Mouse (Mus musculus): ENCODE data around the gene Ubr3. TPM values are rescaled to one million over a fixed set of nuclear protein-coding genes. Genes with fewer than 3 reads are reported as not detected.

Ubr3 gene
- total and polyA plus RNA-seq, 3 experiments = 12.7 to 78.9 (median 40.5) TPM

DNA sequence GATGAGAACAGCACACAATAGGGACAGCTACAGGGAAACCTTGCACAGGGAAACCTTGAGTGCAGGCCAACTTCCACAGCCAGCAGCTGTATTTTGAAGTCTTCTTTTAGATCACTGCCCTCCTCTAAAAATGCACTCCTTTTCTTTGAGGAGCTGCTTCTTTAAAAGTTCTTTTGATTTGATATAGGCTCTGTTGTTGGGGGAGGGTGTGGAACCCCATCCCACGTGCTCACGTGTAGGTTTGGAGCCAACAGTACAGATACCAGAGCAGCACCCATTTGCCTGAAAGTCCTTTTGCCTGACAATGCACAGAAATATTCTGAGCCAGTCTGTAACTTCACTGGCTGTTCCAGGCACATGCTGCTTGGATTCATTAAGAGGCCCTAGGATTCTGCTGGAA, 134.4 kb downstream of the Ubr3 start:
- no peak for DNase-seq (ENCODE audit: low spot score)
- Histone ChIP-seq H3K4me3 (ENCODE audit: low read depth, low read length) (no peak overlapping the region), H3K9me3 (replicated peaks) (no peaks in the 10 kb centered on the region), H3K27me3 (ENCODE audit: insufficient read depth, low read length) (peaks cover 9% of the 10 kb centered on the region), H3K36me3 (replicated peaks) (no peaks in the 10 kb centered on the region), H3K4me1 (ENCODE audit: insufficient read depth, low read depth, low read length) (no peaks in the 10 kb centered on the region)
- no peak for TF ChIP-seq CTCF (IDR thresholded peaks at IDR 0.05; ENCODE audit: low read depth, low read length)
- TF ChIP-seq GATA2 (IDR thresholded peaks at IDR 0.05; ENCODE audit: borderline replicate concordance, low read depth, low read length) = no peak
- no peak for TF ChIP-seq GATA1 (IDR thresholded peaks at IDR 0.05; ENCODE audit: borderline replicate concordance, low read length)
- TF ChIP-seq POLR2AphosphoS5 (IDR thresholded peaks at IDR 0.05; ENCODE audit: insufficient replicate concordance, low read depth, low read length) = no peak
- TF ChIP-seq TAL1 (conservative IDR thresholded peaks at IDR 0.05; ENCODE audit: low read depth, low read length) = no peak
- no peak for ATAC-seq (ENCODE audit: extremely low read depth, insufficient number of reproducible peaks, low FRiP score, poor library complexity, severe bottlenecking)

DNA sequence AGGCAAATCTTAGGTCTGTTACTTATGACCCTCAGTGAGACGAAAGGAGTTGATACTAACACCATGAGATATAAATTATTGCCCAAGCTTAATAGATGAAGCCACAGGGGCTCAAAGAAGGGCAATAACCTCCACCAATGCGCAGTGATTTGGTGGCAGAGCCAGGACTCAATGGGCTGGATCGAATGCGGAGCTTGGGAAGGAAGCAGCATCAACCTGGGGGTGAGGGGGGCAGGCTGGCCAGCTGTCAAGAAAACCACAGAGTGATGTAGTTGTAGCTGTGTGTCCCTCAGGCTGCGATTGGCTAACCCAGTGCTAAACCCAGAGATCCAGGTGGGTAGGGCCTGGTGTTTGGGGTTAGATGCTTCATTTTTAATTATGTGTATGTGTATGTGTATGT, 137.8 kb downstream of the Ubr3 start:
- Histone ChIP-seq H3K27me3 (ENCODE audit: insufficient read depth, low read length) (peaks cover 9% of the 10 kb centered on the region), H3K9me3 (replicated peaks) (no peaks in the 10 kb centered on the region), H3K4me3 (ENCODE audit: low read depth, low read length) (no peak overlapping the region), H3K4me1 (ENCODE audit: insufficient read depth, low read depth, low read length) (no peaks in the 10 kb centered on the region), H3K36me3 (replicated peaks) (no peaks in the 10 kb centered on the region)
- no peak for TF ChIP-seq CTCF (IDR thresholded peaks at IDR 0.05; ENCODE audit: low read depth, low read length)
- TF ChIP-seq GATA2 (IDR thresholded peaks at IDR 0.05; ENCODE audit: borderline replicate concordance, low read depth, low read length) = no peak
- TF ChIP-seq GATA1 (IDR thresholded peaks at IDR 0.05; ENCODE audit: borderline replicate concordance, low read length) = no peak
- no peak for TF ChIP-seq TAL1 (conservative IDR thresholded peaks at IDR 0.05; ENCODE audit: low read depth, low read length)
- TF ChIP-seq POLR2AphosphoS5 (IDR thresholded peaks at IDR 0.05; ENCODE audit: insufficient replicate concordance, low read depth, low read length) = no peak
- DNase-seq (ENCODE audit: low spot score) = no peak
- no peak for ATAC-seq (ENCODE audit: extremely low read depth, insufficient number of reproducible peaks, low FRiP score, poor library complexity, severe bottlenecking)

DNA sequence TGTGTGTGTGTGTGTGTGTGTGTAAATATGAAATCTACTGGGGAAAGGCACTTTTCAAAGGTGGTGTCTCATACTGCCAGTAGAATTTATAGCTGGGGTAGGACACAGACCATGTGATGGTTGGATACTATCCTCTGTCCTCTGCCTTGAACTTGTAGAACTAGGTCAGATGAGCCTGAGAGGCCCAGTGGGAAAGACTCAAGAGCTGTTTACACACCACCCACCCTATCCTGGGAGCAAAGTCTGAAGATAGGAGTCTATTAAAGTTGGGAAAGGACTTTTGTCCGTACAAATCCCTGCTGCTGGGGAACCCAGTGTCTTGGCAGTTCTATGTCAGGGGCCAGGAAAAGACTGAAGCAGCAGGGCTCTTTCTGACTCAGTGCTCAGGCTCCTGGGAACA, 138.3 kb downstream of the Ubr3 start:
- no peak for ATAC-seq (ENCODE audit: extremely low read depth, insufficient number of reproducible peaks, low FRiP score, poor library complexity, severe bottlenecking)
- TF ChIP-seq GATA2 (IDR thresholded peaks at IDR 0.05; ENCODE audit: borderline replicate concordance, low read depth, low read length) = no peak
- no peak for TF ChIP-seq TAL1 (conservative IDR thresholded peaks at IDR 0.05; ENCODE audit: low read depth, low read length)
- no peak for TF ChIP-seq CTCF (IDR thresholded peaks at IDR 0.05; ENCODE audit: low read depth, low read length)
- no peak for TF ChIP-seq POLR2AphosphoS5 (IDR thresholded peaks at IDR 0.05; ENCODE audit: insufficient replicate concordance, low read depth, low read length)
- no peak for TF ChIP-seq GATA1 (IDR thresholded peaks at IDR 0.05; ENCODE audit: borderline replicate concordance, low read length)
- no peaks in the 10 kb centered on the region for H3K36me3 ChIP-seq (replicated peaks)

DNA sequence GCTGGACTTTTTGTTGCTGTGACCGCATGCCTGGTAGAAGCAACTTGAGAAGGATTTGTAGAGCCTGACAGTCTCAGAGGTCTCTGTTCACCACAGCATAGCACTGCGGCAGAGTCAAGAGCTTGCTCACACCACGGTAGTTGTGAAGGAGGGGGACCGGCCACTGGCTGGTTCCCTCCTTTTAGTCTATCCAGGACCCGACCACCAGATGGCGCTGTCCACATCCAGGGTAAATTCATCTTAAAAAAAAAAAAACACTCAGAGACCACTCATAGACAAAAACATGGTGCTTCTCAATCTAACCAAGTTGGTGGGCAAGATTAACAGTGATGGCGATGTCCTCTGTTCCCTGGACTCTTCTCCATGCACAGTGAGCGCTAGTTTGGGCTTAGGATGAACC, 140.2 kb downstream of the Ubr3 start:
- TF ChIP-seq CTCF (IDR thresholded peaks at IDR 0.05; ENCODE audit: low read depth, low read length) (peak; percentile 44), TAL1 (conservative IDR thresholded peaks at IDR 0.05; ENCODE audit: low read depth, low read length) (no peak), GATA2 (IDR thresholded peaks at IDR 0.05; ENCODE audit: borderline replicate concordance, low read depth, low read length) (no peak), GATA1 (IDR thresholded peaks at IDR 0.05; ENCODE audit: borderline replicate concordance, low read length) (no peak), POLR2AphosphoS5 (IDR thresholded peaks at IDR 0.05; ENCODE audit: insufficient replicate concordance, low read depth, low read length) (no peak)
- peak; percentile 28 for DNase-seq (ENCODE audit: low spot score)

More for the DNA sequence above, 138.3 kb downstream of the Ubr3 start:
- Histone ChIP-seq H3K4me1 (ENCODE audit: insufficient read depth, low read depth, low read length) (no peaks in the 10 kb centered on the region), H3K27me3 (ENCODE audit: insufficient read depth, low read length) (peaks cover 8% of the 10 kb centered on the region), H3K4me3 (ENCODE audit: low read depth, low read length) (no peak overlapping the region), H3K9me3 (replicated peaks) (no peaks in the 10 kb centered on the region)
- DNase-seq (ENCODE audit: low spot score) = no peak

DNA sequence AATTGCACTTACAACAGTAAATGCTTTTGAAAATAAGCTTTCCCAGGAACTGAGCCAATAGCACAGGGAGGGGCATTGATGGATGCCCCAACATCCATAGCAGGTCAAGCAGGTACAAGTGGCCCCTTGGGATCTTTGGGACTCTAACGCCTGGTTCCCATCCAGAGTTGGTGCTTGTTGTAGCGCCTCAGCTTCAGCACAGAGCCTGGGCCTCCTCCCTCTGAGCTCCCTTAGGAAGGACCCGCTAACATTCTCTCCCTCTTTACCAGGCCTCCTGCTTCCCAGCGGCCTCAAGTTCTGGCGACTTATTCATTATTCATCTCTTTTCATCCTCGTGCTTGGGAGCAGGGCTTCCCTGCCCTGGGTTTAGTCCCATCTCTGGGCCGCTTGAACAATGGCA, 141.7 kb downstream of the Ubr3 start, which contains the start of gene Myo3b:
Gene Myo3b (plus strand): TSS at position 375 of the 400 bp plus-strand sequence.
- no peaks in the 10 kb centered on the region for H3K9me3 ChIP-seq (replicated peaks)
- DNase-seq (ENCODE audit: low spot score) (no peak), ATAC-seq (ENCODE audit: extremely low read depth, insufficient number of reproducible peaks, low FRiP score, poor library complexity, severe bottlenecking) (no peak)
- H3K4me3 ChIP-seq (ENCODE audit: low read depth, low read length) = no peak within 1 kb of the TSS
- H3K4me1 ChIP-seq (ENCODE audit: insufficient read depth, low read depth, low read length) = no peaks in the 10 kb centered on the region
- TF ChIP-seq GATA2 (IDR thresholded peaks at IDR 0.05; ENCODE audit: borderline replicate concordance, low read depth, low read length) = no peak
- no peak for TF ChIP-seq POLR2AphosphoS5 (IDR thresholded peaks at IDR 0.05; ENCODE audit: insufficient replicate concordance, low read depth, low read length)
- TF ChIP-seq CTCF (IDR thresholded peaks at IDR 0.05; ENCODE audit: low read depth, low read length) = no peak
- no peak for TF ChIP-seq TAL1 (conservative IDR thresholded peaks at IDR 0.05; ENCODE audit: low read depth, low read length)
- no peak for TF ChIP-seq GATA1 (IDR thresholded peaks at IDR 0.05; ENCODE audit: borderline replicate concordance, low read length)
- H3K36me3 ChIP-seq (replicated peaks) = no peaks in the 10 kb centered on the region
- H3K27me3 ChIP-seq (ENCODE audit: insufficient read depth, low read length) = peaks cover 2% of the 10 kb centered on the region; the same call in 1 of the 2 replicates

More for the DNA sequence above, 140.2 kb downstream of the Ubr3 start:
- no peaks in the 10 kb centered on the region for H3K36me3 ChIP-seq (replicated peaks)
- no peak for ATAC-seq (ENCODE audit: extremely low read depth, insufficient number of reproducible peaks, low FRiP score, poor library complexity, severe bottlenecking)
- no peaks in the 10 kb centered on the region for H3K9me3 ChIP-seq (replicated peaks)
- H3K4me3 ChIP-seq (ENCODE audit: low read depth, low read length) = no peak overlapping the region
- H3K4me1 ChIP-seq (ENCODE audit: insufficient read depth, low read depth, low read length) = no peaks in the 10 kb centered on the region
- H3K27me3 ChIP-seq (ENCODE audit: insufficient read depth, low read length) = peaks cover 2% of the 10 kb centered on the region; the same call in 1 of the 2 replicates

DNA sequence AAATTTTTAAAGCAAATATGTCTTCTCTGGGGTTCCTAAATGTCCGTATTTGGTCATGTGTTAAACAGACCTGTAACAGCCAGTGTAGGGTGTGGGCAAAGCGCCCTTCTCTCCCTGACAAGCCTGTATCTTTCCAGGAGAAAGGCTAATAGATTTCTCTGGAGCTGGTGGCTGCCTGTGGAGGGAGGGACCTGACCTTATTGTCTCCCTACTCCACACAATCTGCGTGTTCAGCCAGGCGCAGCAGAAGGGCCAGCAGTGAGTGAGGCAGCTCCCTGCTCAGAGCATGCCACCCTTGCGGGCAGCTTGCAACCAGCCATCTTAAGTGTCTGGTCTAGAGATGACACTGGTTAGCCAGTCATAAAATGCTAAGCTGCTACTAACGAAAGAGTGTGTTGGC, 147.4 kb downstream of the Ubr3 start:
- Histone ChIP-seq H3K9me3 (replicated peaks) (no peaks in the 10 kb centered on the region), H3K4me3 (ENCODE audit: low read depth, low read length) (no peak overlapping the region), H3K4me1 (ENCODE audit: insufficient read depth, low read depth, low read length) (no peaks in the 10 kb centered on the region), H3K36me3 (replicated peaks) (no peaks in the 10 kb centered on the region), H3K27me3 (ENCODE audit: insufficient read depth, low read length) (no peaks in the 10 kb centered on the region; the same call in 1 of the 2 replicates)
- ATAC-seq (ENCODE audit: extremely low read depth, insufficient number of reproducible peaks, low FRiP score, poor library complexity, severe bottlenecking) (no peak), DNase-seq (ENCODE audit: low spot score) (no peak)
- no peak for TF ChIP-seq POLR2AphosphoS5 (IDR thresholded peaks at IDR 0.05; ENCODE audit: insufficient replicate concordance, low read depth, low read length)
- no peak for TF ChIP-seq TAL1 (conservative IDR thresholded peaks at IDR 0.05; ENCODE audit: low read depth, low read length)
- TF ChIP-seq CTCF (IDR thresholded peaks at IDR 0.05; ENCODE audit: low read depth, low read length) = no peak
- no peak for TF ChIP-seq GATA2 (IDR thresholded peaks at IDR 0.05; ENCODE audit: borderline replicate concordance, low read depth, low read length)
- no peak for TF ChIP-seq GATA1 (IDR thresholded peaks at IDR 0.05; ENCODE audit: borderline replicate concordance, low read length)
